Mouse (Mus musculus): ENCODE results near the gene Fancl. TPM values are rescaled to one million over a fixed set of nuclear protein-coding genes. Genes with fewer than 3 reads are reported as not detected.
"Not testable (repeated sequence)": the region's sequence is repeated elsewhere in the genome, so short reads cannot be mapped to it uniquely, and the experiment has no call there.

Gene Fancl
- 14.7 TPM in 2 replicates for polyA plus RNA-seq (2015; fragmentation: Nextera tagmentation; extraction: Ambion mirVana)

GRCm38 (mm10) chr11:26385971-26386370 is at the start of gene Fancl:
Gene Fancl (plus strand): TSS chr11:26386135.
- Histone ChIP-seq H3K4me1 (ENCODE audit: control insufficient read depth, insufficient read depth, low read length) (peaks cover 9% of the 10 kb centered on the region; the same call in 1 of the 2 replicates), H3K9ac (ENCODE audit: low read depth, low read length) (peak within 1 kb of the TSS; percentile 47), H3K4me2 (ENCODE audit: low read length) (peak within 1 kb of the TSS; percentile 79), H3K36me3 (ENCODE audit: control insufficient read depth, insufficient read depth, low read length) (no peaks in the 10 kb centered on the region), H3K4me3 (ENCODE audit: low read depth, low read length) (peak within 1 kb of the TSS; percentile 46), H3K27ac (ENCODE audit: low read length) (peak within 1 kb of the TSS; percentile 73), H3K9me3 (replicated peaks; ENCODE audit: control insufficient read depth, low read length, poor library complexity, severe bottlenecking) (no peaks in the 10 kb centered on the region), H3K27me3 (ENCODE audit: control insufficient read depth, insufficient read depth, low read depth, low read length) (no peaks in the 10 kb centered on the region)
- 97% methylated on average over 2 of the region's 2 CpGs for WGBS
- no peak for ATAC-seq

DNA sequence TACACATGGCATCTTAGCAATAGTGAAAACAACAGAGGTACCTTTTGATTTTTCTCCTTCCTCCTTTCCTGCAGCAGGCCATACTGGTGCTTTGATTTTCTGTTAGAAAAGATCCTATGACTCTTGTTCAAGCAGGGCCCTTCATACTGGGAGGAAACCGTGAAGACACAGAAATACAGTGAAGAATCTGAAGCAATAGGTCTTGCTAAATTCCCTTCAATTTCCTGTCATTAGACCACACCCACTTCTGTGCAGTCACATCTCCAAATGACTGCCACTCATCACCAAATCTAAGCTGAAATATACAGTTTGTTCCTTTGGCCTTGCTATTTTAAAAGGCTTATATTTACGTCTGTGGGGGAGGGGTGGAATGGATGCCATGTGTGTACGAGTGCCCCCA is 49.1 kb upstream of the Fancl start:
- ATAC-seq = no peak
- Histone ChIP-seq H3K27me3 (ENCODE audit: control insufficient read depth, insufficient read depth, low read depth, low read length) (no peaks in the 10 kb centered on the region), H3K4me2 (ENCODE audit: low read length) (no peak overlapping the region), H3K9me3 (replicated peaks; ENCODE audit: control insufficient read depth, low read length, poor library complexity, severe bottlenecking) (no peaks in the 10 kb centered on the region), H3K4me3 (ENCODE audit: low read depth, low read length) (no peak overlapping the region), H3K4me1 (ENCODE audit: control insufficient read depth, insufficient read depth, low read length) (no peaks in the 10 kb centered on the region), H3K36me3 (ENCODE audit: control insufficient read depth, insufficient read depth, low read length) (no peaks in the 10 kb centered on the region), H3K27ac (ENCODE audit: low read length) (no peak overlapping the region), H3K9ac (ENCODE audit: low read depth, low read length) (no peak overlapping the region)
- 86% methylated on average over 3 of the region's 3 CpGs for WGBS

DNA sequence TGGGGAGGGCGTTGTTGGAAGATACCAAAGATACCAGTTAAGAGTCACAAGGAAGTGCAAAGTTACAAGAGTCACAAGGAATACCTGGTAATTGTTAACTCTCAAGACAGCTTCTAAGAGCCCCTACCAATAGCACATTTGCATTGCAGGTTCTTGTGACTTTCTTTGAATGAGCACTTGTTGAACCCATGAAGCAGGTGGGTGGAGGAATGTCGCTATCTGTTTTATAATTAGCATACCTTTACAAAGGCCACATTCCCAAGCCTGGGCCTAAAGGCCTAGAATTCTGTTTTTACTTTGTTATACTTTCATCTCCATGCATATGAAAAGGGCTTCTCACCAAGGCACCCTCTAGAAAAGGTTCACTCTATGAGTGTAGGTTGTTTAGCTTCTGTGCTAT is 15.8 kb upstream of the Fancl start:
- H3K9me3 ChIP-seq (replicated peaks; ENCODE audit: control insufficient read depth, low read length, poor library complexity, severe bottlenecking); H3K27me3 ChIP-seq (ENCODE audit: control insufficient read depth, insufficient read depth, low read depth, low read length); H3K4me1 ChIP-seq (ENCODE audit: control insufficient read depth, insufficient read depth, low read length); ATAC-seq; H3K36me3 ChIP-seq (ENCODE audit: control insufficient read depth, insufficient read depth, low read length); H3K27ac ChIP-seq (ENCODE audit: low read length); H3K9ac ChIP-seq (ENCODE audit: low read depth, low read length); H3K4me2 ChIP-seq (ENCODE audit: low read length); H3K4me3 ChIP-seq (ENCODE audit: low read depth, low read length): not testable (repeated sequence)
- WGBS = 82% methylated on average over 2 of the region's 2 CpGs

- H3K9me3 ChIP-seq (replicated peaks; ENCODE audit: control insufficient read depth, low read length, poor library complexity, severe bottlenecking); H3K4me3 ChIP-seq (ENCODE audit: low read depth, low read length); H3K27me3 ChIP-seq (ENCODE audit: control insufficient read depth, insufficient read depth, low read depth, low read length); H3K9ac ChIP-seq (ENCODE audit: low read depth, low read length); ATAC-seq; H3K4me2 ChIP-seq (ENCODE audit: low read length); H3K4me1 ChIP-seq (ENCODE audit: control insufficient read depth, insufficient read depth, low read length); H3K27ac ChIP-seq (ENCODE audit: low read length); H3K36me3 ChIP-seq (ENCODE audit: control insufficient read depth, insufficient read depth, low read length): not testable (repeated sequence)
- 3% methylated on average over 1 of the region's 1 CpGs for WGBS
Measured at GRCm38 (mm10) chr11:26371980-26372379, 14.0 kb upstream of the Fancl start.

GRCm38 (mm10) chr11:26374132-26374531 is 11.8 kb upstream of the Fancl start:
- Histone ChIP-seq H3K4me3 (ENCODE audit: low read depth, low read length) (no peak overlapping the region), H3K4me2 (ENCODE audit: low read length) (no peak overlapping the region), H3K4me1 (ENCODE audit: control insufficient read depth, insufficient read depth, low read length) (no peaks in the 10 kb centered on the region), H3K9me3 (replicated peaks; ENCODE audit: control insufficient read depth, low read length, poor library complexity, severe bottlenecking) (no peaks in the 10 kb centered on the region), H3K9ac (ENCODE audit: low read depth, low read length) (no peak overlapping the region), H3K27me3 (ENCODE audit: control insufficient read depth, insufficient read depth, low read depth, low read length) (no peaks in the 10 kb centered on the region), H3K27ac (ENCODE audit: low read length) (no peak overlapping the region), H3K36me3 (ENCODE audit: control insufficient read depth, insufficient read depth, low read length) (no peaks in the 10 kb centered on the region)
- ATAC-seq = no peak
- WGBS = 74% methylated on average over 2 of the region's 2 CpGs

- H3K27me3 ChIP-seq (ENCODE audit: control insufficient read depth, insufficient read depth, low read depth, low read length) = no peaks in the 10 kb centered on the region
- H3K36me3 ChIP-seq (ENCODE audit: control insufficient read depth, insufficient read depth, low read length) = no peaks in the 10 kb centered on the region
- no peak overlapping the region for H3K9ac ChIP-seq (ENCODE audit: low read depth, low read length)
- H3K9me3 ChIP-seq (replicated peaks; ENCODE audit: control insufficient read depth, low read length, poor library complexity, severe bottlenecking) = no peaks in the 10 kb centered on the region
- no peak overlapping the region for H3K4me2 ChIP-seq (ENCODE audit: low read length)
- H3K27ac ChIP-seq (ENCODE audit: low read length) = no peak overlapping the region
- no peaks in the 10 kb centered on the region for H3K4me1 ChIP-seq (ENCODE audit: control insufficient read depth, insufficient read depth, low read length)
- no peak for ATAC-seq
- H3K4me3 ChIP-seq (ENCODE audit: low read depth, low read length) = no peak overlapping the region
- WGBS = 91% methylated on average over 2 of the region's 2 CpGs
Measured at GRCm38 (mm10) chr11:26378074-26378473, 7.9 kb upstream of the Fancl start.

DNA sequence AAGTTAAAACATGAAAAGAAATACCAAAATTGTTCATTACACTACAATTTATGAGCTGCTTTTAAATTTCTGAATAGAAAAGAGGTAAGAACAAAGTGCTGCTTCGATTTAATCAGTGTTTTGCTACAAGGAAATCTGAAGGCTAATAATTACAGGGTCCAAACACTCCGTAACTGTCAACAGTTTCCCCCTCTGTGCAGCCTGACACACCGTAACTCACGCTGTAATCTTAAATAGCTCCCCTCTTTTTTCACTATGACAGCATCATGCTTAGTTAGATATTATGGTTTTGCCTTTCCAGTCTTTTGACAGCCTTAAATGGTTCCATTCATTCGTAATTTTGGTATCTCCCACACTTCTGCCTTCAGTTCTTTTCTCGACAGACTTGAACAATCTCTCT is 4.4 kb upstream of the Fancl start:
- Histone ChIP-seq H3K27ac (ENCODE audit: low read length) (no peak overlapping the region), H3K27me3 (ENCODE audit: control insufficient read depth, insufficient read depth, low read depth, low read length) (no peaks in the 10 kb centered on the region), H3K9ac (ENCODE audit: low read depth, low read length) (no peak overlapping the region), H3K4me2 (ENCODE audit: low read length) (no peak overlapping the region), H3K4me3 (ENCODE audit: low read depth, low read length) (no peak overlapping the region), H3K9me3 (replicated peaks; ENCODE audit: control insufficient read depth, low read length, poor library complexity, severe bottlenecking) (no peaks in the 10 kb centered on the region), H3K4me1 (ENCODE audit: control insufficient read depth, insufficient read depth, low read length) (no peaks in the 10 kb centered on the region), H3K36me3 (ENCODE audit: control insufficient read depth, insufficient read depth, low read length) (no peaks in the 10 kb centered on the region)
- ATAC-seq = no peak
- WGBS = 84% methylated on average over 6 of the region's 6 CpGs

GRCm38 (mm10) chr11:26386678-26387077 is 743 bp downstream of the Fancl start:
- Histone ChIP-seq H3K36me3 (ENCODE audit: control insufficient read depth, insufficient read depth, low read length) (no peaks in the 10 kb centered on the region), H3K9me3 (replicated peaks; ENCODE audit: control insufficient read depth, low read length, poor library complexity, severe bottlenecking) (no peaks in the 10 kb centered on the region), H3K4me2 (ENCODE audit: low read length) (peak overlapping the region; percentile 79), H3K4me3 (ENCODE audit: low read depth, low read length) (peak overlapping the region; percentile 46), H3K4me1 (ENCODE audit: control insufficient read depth, insufficient read depth, low read length) (peaks cover 9% of the 10 kb centered on the region; the same call in 1 of the 2 replicates), H3K27ac (ENCODE audit: low read length) (peak overlapping the region; percentile 73), H3K9ac (ENCODE audit: low read depth, low read length) (peak overlapping the region; percentile 47), H3K27me3 (ENCODE audit: control insufficient read depth, insufficient read depth, low read depth, low read length) (no peaks in the 10 kb centered on the region)
- 53% methylated on average over 2 of the region's 2 CpGs for WGBS
- ATAC-seq = peak; percentile 37

- Histone ChIP-seq H3K4me3 (ENCODE audit: low read depth, low read length) (peak overlapping the region; percentile 46), H3K27ac (ENCODE audit: low read length) (peak overlapping the region; percentile 73), H3K9me3 (replicated peaks; ENCODE audit: control insufficient read depth, low read length, poor library complexity, severe bottlenecking) (no peaks in the 10 kb centered on the region), H3K9ac (ENCODE audit: low read depth, low read length) (peak overlapping the region; percentile 47), H3K4me1 (ENCODE audit: control insufficient read depth, insufficient read depth, low read length) (peaks cover 9% of the 10 kb centered on the region; the same call in 1 of the 2 replicates), H3K36me3 (ENCODE audit: control insufficient read depth, insufficient read depth, low read length) (no peaks in the 10 kb centered on the region), H3K27me3 (ENCODE audit: control insufficient read depth, insufficient read depth, low read depth, low read length) (no peaks in the 10 kb centered on the region), H3K4me2 (ENCODE audit: low read length) (peak overlapping the region; percentile 79)
- WGBS = under 1% methylated on average over 42 of the region's 42 CpGs
- ATAC-seq = peak; percentile 100
Measured at GRCm38 (mm10) chr11:26387087-26387611, 1.2 kb downstream of the Fancl start.
